In genomic region chr11:108269516-108269915, GRCm38 (mm10) we compare ENCODE assay signal across 11 mouse cellular contexts.
DNase-seq lines count a peak whose midpoint lies in the region; ATAC-seq and TF ChIP-seq lines count a peak whose summit lies in the region.
"Had no signal": no experiment of that assay in that cellular context is flagged by ENCODE, and none has a peak within 500 bp of the region (broad histone marks: within the 10 kb centered on the region; RNA-seq: fewer than 3 reads in every experiment).

No protein-coding gene starts in this region.

- H3K9ac ChIP-seq in forebrain, embryonic 11.5 days (ENCODE audit: low read length): no peak overlapping the region
- no peak overlapping the region for H3K9ac ChIP-seq in forebrain, postnatal 0 days
- H3K9ac ChIP-seq in kidney, embryonic 16.5 days (replicated peaks; ENCODE audit: low read length): no peak overlapping the region
- no peak overlapping the region for H3K9ac ChIP-seq in hindbrain, embryonic 13.5 days
- H3K9ac ChIP-seq in midbrain, embryonic 16.5 days (ENCODE audit: low read depth, low read length): no peak overlapping the region
- H3K9ac ChIP-seq: liver, embryonic 15.5 days had no signal

- no peaks in the 10 kb centered on the region for H3K36me3 ChIP-seq in forebrain, embryonic 11.5 days (ENCODE audit: control insufficient read depth, insufficient read depth, low read length)
- H3K36me3 ChIP-seq in forebrain, postnatal 0 days (ENCODE audit: insufficient read depth): no peaks in the 10 kb centered on the region
- no peaks in the 10 kb centered on the region for H3K36me3 ChIP-seq in kidney, embryonic 16.5 days (ENCODE audit: insufficient read depth, low read length)
- H3K36me3 ChIP-seq in hindbrain, embryonic 13.5 days: no peaks in the 10 kb centered on the region
- no peaks in the 10 kb centered on the region for H3K36me3 ChIP-seq in midbrain, embryonic 16.5 days (ENCODE audit: control insufficient read depth, insufficient read depth, low read length)
- H3K36me3 ChIP-seq: liver, embryonic 15.5 days had no signal

- no peaks in the 10 kb centered on the region; the same call in 1 of the 2 replicates for H3K27me3 ChIP-seq in forebrain, embryonic 11.5 days (ENCODE audit: control insufficient read depth, insufficient read depth, low read length)
- H3K27me3 ChIP-seq in forebrain, postnatal 0 days (ENCODE audit: insufficient read depth, low read length): no peaks in the 10 kb centered on the region
- no peaks in the 10 kb centered on the region for H3K27me3 ChIP-seq in kidney, embryonic 16.5 days (ENCODE audit: insufficient read depth, low read length)
- H3K27me3 ChIP-seq in hindbrain, embryonic 13.5 days: peaks cover 12% of the 10 kb centered on the region; the same call in 1 of the 2 replicates
- no peaks in the 10 kb centered on the region for H3K27me3 ChIP-seq in midbrain, embryonic 16.5 days (ENCODE audit: control insufficient read depth, insufficient read depth, low read depth, low read length)
- H3K27me3 ChIP-seq: liver, embryonic 15.5 days had no signal

- no peak for DNase-seq in forebrain, embryonic 11.5 days (ENCODE audit: low spot score)
- no peak for DNase-seq in forebrain, postnatal 0 days
- no peak for DNase-seq in kidney, postnatal 14 days
- no peak for DNase-seq in testis, postnatal 14 days (ENCODE audit: low spot score)
- no peak for DNase-seq in adrenal gland, adult 18-20 months (ENCODE audit: low spot score in 2 of 2)
- DNase-seq: gastrocnemius, postnatal 25 days; kidney, adult 2 months had no signal

- TF ChIP-seq CTCF in forebrain, postnatal 0 days (IDR thresholded peaks at IDR 0.05; ENCODE audit: low read depth): no peak

- H3K9me3 ChIP-seq in forebrain, embryonic 11.5 days (ENCODE audit: control insufficient read depth, low read length): no peaks in the 10 kb centered on the region
- H3K9me3 ChIP-seq in forebrain, postnatal 0 days (ENCODE audit: low read length): no peaks in the 10 kb centered on the region
- no peaks in the 10 kb centered on the region for H3K9me3 ChIP-seq in kidney, embryonic 16.5 days (ENCODE audit: low read length)
- H3K9me3 ChIP-seq in hindbrain, embryonic 13.5 days: no peaks in the 10 kb centered on the region
- H3K9me3 ChIP-seq in midbrain, embryonic 16.5 days (replicated peaks; ENCODE audit: control insufficient read depth, low read length, poor library complexity, severe bottlenecking): no peaks in the 10 kb centered on the region
- H3K9me3 ChIP-seq: liver, embryonic 15.5 days had no signal

- H3K4me2 ChIP-seq in forebrain, embryonic 11.5 days (ENCODE audit: low read depth, low read length, severe bottlenecking): no peak overlapping the region
- no peak overlapping the region for H3K4me2 ChIP-seq in forebrain, postnatal 0 days (ENCODE audit: low read depth)
- no peak overlapping the region for H3K4me2 ChIP-seq in kidney, embryonic 16.5 days (replicated peaks; ENCODE audit: low read depth, low read length)
- no peak overlapping the region for H3K4me2 ChIP-seq in hindbrain, embryonic 13.5 days
- H3K4me2 ChIP-seq in midbrain, embryonic 16.5 days (ENCODE audit: low read length): no peak overlapping the region
- H3K4me2 ChIP-seq: liver, embryonic 15.5 days had no signal

- peak; percentile 24; the same call in 1 of the 2 replicates for ATAC-seq in forebrain, embryonic 11.5 days (replicated peaks; ENCODE audit: low FRiP score)
- ATAC-seq in forebrain, postnatal 0 days: no peak
- ATAC-seq in kidney, embryonic 16.5 days (ENCODE audit: low FRiP score, low TSS enrichment): no peak
- ATAC-seq in hindbrain, embryonic 13.5 days (ENCODE audit: low FRiP score): no peak
- ATAC-seq in midbrain, embryonic 16.5 days: 0 out of 2 replicates have a peak, but pooled peaks have one; percentile 59

- H3K4me1 ChIP-seq in forebrain, embryonic 11.5 days (replicated peaks; ENCODE audit: control insufficient read depth, insufficient read depth, low read length): peaks cover 8% of the 10 kb centered on the region; the same call in 1 of the 2 replicates
- peaks cover 17% of the 10 kb centered on the region; the same call in 1 of the 2 replicates for H3K4me1 ChIP-seq in forebrain, postnatal 0 days (ENCODE audit: insufficient read depth)
- H3K4me1 ChIP-seq in kidney, embryonic 16.5 days (ENCODE audit: insufficient read depth, low read length): peaks cover 50% of the 10 kb centered on the region
- peaks cover 39% of the 10 kb centered on the region for H3K4me1 ChIP-seq in hindbrain, embryonic 13.5 days (replicated peaks)
- peaks cover 14% of the 10 kb centered on the region for H3K4me1 ChIP-seq in midbrain, embryonic 16.5 days (ENCODE audit: control insufficient read depth, insufficient read depth, low read length)

- H3K4me3 ChIP-seq in forebrain, embryonic 11.5 days (ENCODE audit: low read depth, low read length): no peak overlapping the region
- H3K4me3 ChIP-seq in forebrain, postnatal 0 days (ENCODE audit: low read depth, low read length): no peak overlapping the region
- H3K4me3 ChIP-seq in kidney, embryonic 16.5 days (ENCODE audit: low read length): no peak overlapping the region
- H3K4me3 ChIP-seq in hindbrain, embryonic 13.5 days: no peak overlapping the region
- H3K4me3 ChIP-seq in midbrain, embryonic 16.5 days (ENCODE audit: low read depth, low read length): no peak overlapping the region
- H3K4me3 ChIP-seq: liver, embryonic 15.5 days had no signal

- 65% methylated on average over 7 of the region's 7 CpGs for WGBS in forebrain, embryonic 11.5 days
- 48% methylated on average over 7 of the region's 7 CpGs for WGBS in forebrain, postnatal 0 days
- WGBS in kidney, embryonic 16.5 days: 52% methylated on average over 7 of the region's 7 CpGs
- WGBS in hindbrain, embryonic 13.5 days: 37% methylated on average over 7 of the region's 7 CpGs
- WGBS in midbrain, embryonic 16.5 days: 43% methylated on average over 7 of the region's 7 CpGs

- H3K27ac ChIP-seq in forebrain, embryonic 11.5 days (ENCODE audit: low read depth, low read length): no peak overlapping the region
- no peak overlapping the region for H3K27ac ChIP-seq in forebrain, postnatal 0 days (ENCODE audit: low read depth, low read length)
- H3K27ac ChIP-seq in kidney, embryonic 16.5 days (ENCODE audit: low read length): peak overlapping the region; percentile 66
- peak overlapping the region; percentile 58 for H3K27ac ChIP-seq in hindbrain, embryonic 13.5 days
- H3K27ac ChIP-seq in midbrain, embryonic 16.5 days (ENCODE audit: low read length): no peak overlapping the region
- H3K27ac ChIP-seq: liver, embryonic 15.5 days had no signal

Comparison
In these comparisons a context has a peak if more than half of its experiments do, and no peak if none do; other contexts are left out.
1. ATAC-seq: peak in forebrain, embryonic 11.5 days (single experiment) and midbrain, embryonic 16.5 days (single experiment); none in forebrain, postnatal 0 days (single experiment), kidney, embryonic 16.5 days (single experiment) and hindbrain, embryonic 13.5 days (single experiment).
2. H3K27ac ChIP-seq: peak in kidney, embryonic 16.5 days (single experiment) and hindbrain, embryonic 13.5 days (single experiment); none in forebrain, embryonic 11.5 days (single experiment), forebrain, postnatal 0 days (single experiment) and midbrain, embryonic 16.5 days (single experiment).